Mouse (Mus musculus) hindbrain, embryonic 10.5 days (tissue): Measurements from ENCODE around the gene Cpt1c. TPM values are rescaled to one million over a fixed set of nuclear protein-coding genes. Genes with fewer than 3 reads are reported as not detected.
"Not testable (repeated sequence)": the region's sequence is repeated elsewhere in the genome, so short reads cannot be mapped to it uniquely, and the experiment has no call there.

Source experiments
- DNase-seq: peaks from one replicate; pipeline ENCODE4 v3.0.0-alpha.2; 2017; ENCODE audit warnings: low spot score
- H3K27ac ChIP-seq: fragments of 300-500 bp; sonication (generic); 2 replicates; pipeline ENCODE4 v1.5.1; 2016; ENCODE audit warnings: mild to moderate bottlenecking, moderate library complexity
- H3K27me3 ChIP-seq: fragments of 300-500 bp; sonication (generic); 2 replicates; pipeline ENCODE4 v1.6.1; 2016; ENCODE audit warnings: mild to moderate bottlenecking; ENCODE audit not compliant: poor library complexity, insufficient read depth, severe bottlenecking
- H3K36me3 ChIP-seq: fragments of 300-500 bp; sonication (generic); 2 replicates; pipeline ENCODE4 v1.6.1; 2016; ENCODE audit warnings: mild to moderate bottlenecking, moderate library complexity
- H3K4me1 ChIP-seq: fragments of 300-500 bp; sonication (generic); replicated peaks from 2 replicates; pipeline ENCODE4 v1.6.1; 2016; ENCODE audit warnings: mild to moderate bottlenecking
- H3K4me3 ChIP-seq: fragments of 300-500 bp; sonication (generic); 2 replicates; pipeline ENCODE4 v1.5.1; 2016; ENCODE audit warnings: mild to moderate bottlenecking, moderate library complexity
- H3K9me3 ChIP-seq: fragments of 300-500 bp; sonication (generic); 2 replicates; pipeline ENCODE4 v1.6.1; 2016; ENCODE audit warnings: mild to moderate bottlenecking, moderate library complexity
- WGBS: fragments of 180-500 bp; shearing (Covaris S2); methylation state at CpG from one replicate; pipeline ENCODE4 v1.1.7; 2016; 5-methylcytosine and 5-hydroxymethylcytosine counted together
- polyA plus RNA-seq: library from polyadenylated mRNA; unstranded; fragments of >200 nt; fragmentation: Nextera tagmentation; extraction: Ambion mirVana; gene quantifications from 2 replicates; pipeline ENCODE4 v1.2.1, GENCODE M21; 2016

The Cpt1c gene
- polyA plus RNA-seq: 22.4 and 26.8 TPM in 2 replicates

DNA sequence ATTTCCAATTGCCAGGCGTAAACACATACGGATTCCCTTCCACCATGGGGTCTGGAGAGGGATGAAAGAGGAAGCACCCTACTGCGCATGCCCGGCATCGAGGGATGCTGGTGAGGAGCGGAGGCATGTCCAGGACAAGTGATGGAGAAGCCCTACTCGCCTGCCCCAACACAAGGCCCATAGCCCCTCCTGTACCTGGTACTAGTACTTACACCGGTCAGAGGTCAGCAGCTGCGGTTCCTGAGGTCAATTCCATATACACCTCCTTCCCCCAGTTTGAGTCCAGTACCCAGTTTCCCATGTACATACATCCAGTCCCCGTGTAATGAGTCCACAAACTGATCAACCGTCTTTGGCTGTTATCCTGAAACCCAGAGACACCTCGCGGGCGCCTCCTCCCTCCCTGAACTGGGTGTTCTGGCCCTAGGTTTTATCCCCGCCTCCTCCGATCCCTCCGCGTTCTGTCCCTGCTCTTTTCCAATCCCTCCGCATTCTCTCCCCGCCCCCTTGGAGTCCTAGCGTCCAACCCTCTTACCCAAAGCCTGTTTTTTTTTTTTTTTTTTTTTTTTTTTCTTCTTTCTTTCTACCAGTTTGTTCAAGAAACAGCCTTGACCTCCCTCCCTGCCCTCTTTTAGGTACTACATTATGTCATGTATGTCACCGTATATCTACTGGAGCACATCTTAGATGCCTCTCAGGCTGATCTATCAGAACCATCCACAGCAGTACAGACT lies at the start of gene Cpt1c:
Cpt1c (minus strand) TSS at position 469 of the 734 bp plus-strand sequence.
- WGBS: 1% methylated on average over 22 of the region's 22 CpGs
- H3K4me1 ChIP-seq: peaks cover 51% of the 10 kb centered on the region
- peaks cover 46% of the 10 kb centered on the region for H3K36me3 ChIP-seq
- no peaks in the 10 kb centered on the region for H3K27me3 ChIP-seq
- DNase-seq: peak; percentile 84
- peak within 1 kb of the TSS; percentile 61 for H3K4me3 ChIP-seq
- no peaks in the 10 kb centered on the region for H3K9me3 ChIP-seq
- H3K27ac ChIP-seq: peak within 1 kb of the TSS; percentile 91

- Histone ChIP-seq H3K4me1 (peaks cover 26% of the 10 kb centered on the region), H3K36me3 (peaks cover 29% of the 10 kb centered on the region)
- DNase-seq, H3K9me3 ChIP-seq, H3K27ac ChIP-seq, H3K4me3 ChIP-seq, H3K27me3 ChIP-seq: not testable (repeated sequence)
- WGBS: 83% methylated on average over 5 of the region's 5 CpGs
These were observed 49.1 kb upstream of the Cpt1c start for GRCm38 (mm10) chr7:45023711-45024110.

GRCm38 (mm10) chr7:45020225-45020624 lies 45.6 kb upstream of the Cpt1c start:
- 82% methylated on average over 9 of the region's 9 CpGs for WGBS
- Histone ChIP-seq H3K4me1 (peaks cover 39% of the 10 kb centered on the region), H3K4me3 (peak overlapping the region; percentile 9; the same call in 1 of the 2 replicates), H3K27ac (no peak overlapping the region), H3K9me3 (no peaks in the 10 kb centered on the region), H3K27me3 (peaks cover 12% of the 10 kb centered on the region; the same call in 1 of the 2 replicates), H3K36me3 (0 out of 2 replicates have a peak, but pooled peaks cover 3% of the 10 kb centered on the region)
- no peak for DNase-seq

GRCm38 (mm10) chr7:45019031-45019571 lies 44.5 kb upstream of the Cpt1c start:
- H3K9me3 ChIP-seq: no peaks in the 10 kb centered on the region
- no peak for DNase-seq
- peaks cover 50% of the 10 kb centered on the region for H3K4me1 ChIP-seq
- peak overlapping the region; percentile 42; the same call in 1 of the 2 replicates for H3K27ac ChIP-seq
- peaks cover 12% of the 10 kb centered on the region; the same call in 1 of the 2 replicates for H3K27me3 ChIP-seq
- WGBS: 41% methylated on average over 8 of the region's 8 CpGs
- peak overlapping the region; percentile 14 for H3K4me3 ChIP-seq
- peaks cover under 1% of the 10 kb centered on the region; the same call in 1 of the 2 replicates for H3K36me3 ChIP-seq

GRCm38 (mm10) chr7:45017242-45018061 lies 42.8 kb upstream of the Cpt1c start, which contains the start of gene Rras:
TSS of gene Rras (plus strand) at chr7:45017961.
- H3K4me3 ChIP-seq: peak within 1 kb of the TSS; percentile 68
- no peaks in the 10 kb centered on the region for H3K9me3 ChIP-seq
- peaks cover 12% of the 10 kb centered on the region; the same call in 1 of the 2 replicates for H3K27me3 ChIP-seq
- peaks cover 60% of the 10 kb centered on the region for H3K4me1 ChIP-seq
- peaks cover 17% of the 10 kb centered on the region for H3K36me3 ChIP-seq
- H3K27ac ChIP-seq: peak within 1 kb of the TSS; percentile 91
- peak; percentile 90 for DNase-seq
- under 1% methylated on average over 36 of the region's 36 CpGs for WGBS

- H3K27ac ChIP-seq: peak overlapping the region; percentile 91
- H3K27me3 ChIP-seq: peaks cover 12% of the 10 kb centered on the region; the same call in 1 of the 2 replicates
- no peak for DNase-seq
- peaks cover 60% of the 10 kb centered on the region for H3K4me1 ChIP-seq
- peaks cover 24% of the 10 kb centered on the region for H3K36me3 ChIP-seq
- H3K9me3 ChIP-seq: no peaks in the 10 kb centered on the region
- WGBS: 5% methylated on average over 4 of the region's 4 CpGs
- H3K4me3 ChIP-seq: peak overlapping the region; percentile 68
These were observed 42.1 kb upstream of the Cpt1c start for GRCm38 (mm10) chr7:45016761-45017160.

DNA sequence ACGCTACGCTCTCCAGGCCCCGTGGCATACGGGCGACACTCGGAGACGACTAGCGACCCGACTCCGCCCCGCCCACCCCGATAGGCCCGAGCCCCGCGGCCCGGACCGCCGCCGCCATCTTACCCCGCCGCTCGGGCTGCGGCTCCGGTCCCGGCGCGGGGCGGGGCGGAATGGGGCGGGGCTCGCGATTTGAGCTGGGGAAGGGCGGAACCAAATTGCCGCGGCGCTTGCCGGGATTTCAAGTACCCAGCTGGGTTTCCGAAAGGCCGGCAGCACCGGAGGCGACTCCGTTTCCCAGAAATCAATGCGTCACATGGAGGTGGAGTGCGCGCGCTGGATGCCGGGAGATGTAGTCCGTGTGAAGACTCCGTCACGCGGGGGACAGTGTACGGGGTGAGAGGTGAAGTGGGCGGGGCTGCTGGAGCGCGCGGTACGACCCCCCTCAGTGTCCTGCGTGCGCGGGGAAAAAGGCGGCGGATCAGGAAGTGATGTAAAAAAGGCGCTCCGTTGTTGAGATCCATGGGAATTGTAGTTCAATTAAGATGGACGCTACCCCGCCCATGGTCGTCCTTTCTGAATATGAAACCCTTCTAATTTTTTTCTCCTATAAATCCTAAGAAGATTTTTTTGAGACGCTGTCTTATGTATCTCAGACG lies 41.4 kb upstream of the Cpt1c start, which contains the start of gene Scaf1:
Scaf1 (minus strand) TSS at position 407 of the 656 bp plus-strand sequence.
- H3K4me1 ChIP-seq: peaks cover 56% of the 10 kb centered on the region
- peak within 1 kb of the TSS; percentile 91 for H3K27ac ChIP-seq
- H3K36me3 ChIP-seq: peaks cover 31% of the 10 kb centered on the region
- H3K27me3 ChIP-seq: peaks cover 12% of the 10 kb centered on the region; the same call in 1 of the 2 replicates
- peak; percentile 100 for DNase-seq
- H3K9me3 ChIP-seq: no peaks in the 10 kb centered on the region
- H3K4me3 ChIP-seq: peak within 1 kb of the TSS; percentile 68
- WGBS: under 1% methylated on average over 69 of the region's 69 CpGs

DNA sequence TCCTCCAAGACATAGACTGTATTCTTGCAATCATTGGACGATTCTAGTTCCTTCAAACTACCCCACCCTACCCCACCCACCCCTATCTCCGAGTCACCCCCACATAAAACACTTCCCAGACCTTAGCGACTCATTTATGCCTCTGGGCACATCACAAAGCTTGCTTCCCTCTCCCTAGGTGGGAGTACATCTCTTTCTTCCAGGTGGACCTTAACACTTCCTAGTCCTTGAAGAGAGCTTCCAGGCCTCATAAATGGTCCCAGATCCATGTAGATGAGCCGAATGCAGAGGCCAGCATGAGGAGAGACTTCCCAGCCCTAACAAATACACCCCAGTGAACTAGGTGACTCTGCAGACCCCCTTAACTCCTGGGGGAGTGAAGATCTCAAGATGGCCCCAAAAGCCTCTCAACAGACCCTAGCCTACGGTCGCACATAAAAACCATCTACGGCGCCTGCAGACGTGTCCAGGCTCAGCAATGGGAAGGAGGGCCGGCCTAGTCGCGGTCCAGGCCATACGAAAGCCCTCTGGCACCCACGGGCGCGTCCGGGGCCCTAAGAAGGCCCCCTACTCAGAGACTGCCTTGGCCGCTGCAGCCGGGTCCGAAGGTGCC lies 40.8 kb upstream of the Cpt1c start:
- no peaks in the 10 kb centered on the region for H3K9me3 ChIP-seq
- H3K27me3 ChIP-seq: peaks cover 12% of the 10 kb centered on the region; the same call in 1 of the 2 replicates
- H3K4me3 ChIP-seq: peak overlapping the region; percentile 68
- WGBS: 3% methylated on average over 20 of the region's 20 CpGs
- DNase-seq: no peak
- peak overlapping the region; percentile 91 for H3K27ac ChIP-seq
- H3K4me1 ChIP-seq: peaks cover 53% of the 10 kb centered on the region
- peaks cover 37% of the 10 kb centered on the region for H3K36me3 ChIP-seq

DNA sequence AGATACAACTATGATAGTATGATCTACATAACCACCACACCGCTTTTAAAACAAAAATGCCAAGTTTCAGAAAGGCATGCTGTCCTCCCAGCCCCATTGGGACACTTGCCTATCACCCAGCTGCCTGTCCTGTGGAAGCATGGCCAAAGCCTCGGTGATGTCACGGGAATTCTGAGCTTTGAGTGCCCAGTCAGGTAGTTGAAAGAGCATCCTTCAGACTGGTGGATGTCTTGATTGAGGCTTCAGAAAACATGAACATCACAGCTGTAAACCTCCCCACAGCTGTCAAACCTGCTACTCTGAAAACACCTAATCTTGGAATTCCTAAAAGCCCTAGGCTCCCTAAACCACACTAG lies 39.4 kb upstream of the Cpt1c start:
- Histone ChIP-seq H3K27me3 (peaks cover 8% of the 10 kb centered on the region; the same call in 1 of the 2 replicates), H3K9me3 (no peaks in the 10 kb centered on the region), H3K4me3 (no peak overlapping the region), H3K36me3 (peaks cover 51% of the 10 kb centered on the region), H3K27ac (no peak overlapping the region), H3K4me1 (peaks cover 46% of the 10 kb centered on the region)
- 95% methylated on average over 3 of the region's 3 CpGs for WGBS
- no peak for DNase-seq

- Histone ChIP-seq H3K27me3 (0 out of 2 replicates have a peak, but pooled peaks cover 2% of the 10 kb centered on the region), H3K9me3 (no peaks in the 10 kb centered on the region), H3K27ac (no peak overlapping the region), H3K4me1 (peaks cover 41% of the 10 kb centered on the region), H3K36me3 (peaks cover 56% of the 10 kb centered on the region), H3K4me3 (peak overlapping the region; percentile 14)
- DNase-seq: no peak
- 94% methylated on average over 16 of the region's 16 CpGs for WGBS
These were observed 38.9 kb upstream of the Cpt1c start for GRCm38 (mm10) chr7:45013366-45014095.

DNA sequence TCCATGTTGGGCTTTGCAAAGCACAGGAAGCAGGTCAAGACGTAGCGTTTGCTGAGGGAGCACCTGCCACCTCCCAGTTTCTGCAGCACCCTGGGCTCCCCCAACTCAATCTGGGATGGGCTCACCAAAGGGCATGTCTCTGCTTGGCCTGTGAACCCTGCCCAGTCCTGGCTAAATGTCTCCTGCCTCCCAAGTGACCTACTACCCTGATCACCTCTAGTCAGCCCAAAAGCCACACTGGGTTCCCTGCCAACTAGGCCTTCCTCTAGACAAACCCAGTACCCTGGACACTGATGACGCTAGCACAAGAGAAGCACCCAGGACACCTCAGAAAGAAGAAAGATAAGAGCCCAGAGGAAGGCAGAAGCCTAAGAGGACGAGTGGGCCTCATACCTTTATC lies 38.2 kb upstream of the Cpt1c start:
- Histone ChIP-seq H3K4me3 (peak overlapping the region; percentile 14; the same call in 1 of the 2 replicates), H3K27me3 (no peaks in the 10 kb centered on the region), H3K36me3 (peaks cover 63% of the 10 kb centered on the region), H3K27ac (no peak overlapping the region), H3K4me1 (peaks cover 34% of the 10 kb centered on the region), H3K9me3 (no peaks in the 10 kb centered on the region)
- WGBS: 81% methylated on average over 4 of the region's 4 CpGs
- DNase-seq: no peak
